Mouse (Mus musculus): ENCODE data around the gene Mc1r. TPM values are rescaled to one million over a fixed set of nuclear protein-coding genes. Genes with fewer than 3 reads are reported as not detected.

Mc1r gene
- not detected in 2 replicates for polyA plus RNA-seq (2015; fragmentation: Nextera tagmentation; extraction: Ambion mirVana)

GRCm38 (mm10) chr8:123406786-123407185 lies at the start of gene Mc1r:
TSS of gene Mc1r (plus strand) at chr8:123407107.
- Histone ChIP-seq H3K9ac (replicated peaks; ENCODE audit: low read depth) (no peak within 1 kb of the TSS), H3K9me3 (ENCODE audit: low read length) (no peaks in the 10 kb centered on the region), H3K27me3 (replicated peaks; ENCODE audit: insufficient read depth, low read length) (peaks cover 22% of the 10 kb centered on the region), H3K4me1 (ENCODE audit: insufficient read depth, low read depth, low read length) (no peaks in the 10 kb centered on the region), H3K27ac (ENCODE audit: low read length) (no peak within 1 kb of the TSS), H3K4me3 (ENCODE audit: low read depth, low read length) (no peak within 1 kb of the TSS), H3K36me3 (ENCODE audit: insufficient read depth, low read length) (0 out of 2 replicates have a peak, but pooled peaks cover 5% of the 10 kb centered on the region), H3K4me2 (replicated peaks; ENCODE audit: low read depth, low read length) (no peak within 1 kb of the TSS)
- peak; percentile 82 for TF ChIP-seq CTCF (IDR thresholded peaks at IDR 0.05)
- TF ChIP-seq EP300 (IDR thresholded peaks at IDR 0.05): no peak
- DNase-seq (ENCODE audit: low spot score) (peak; percentile 62), ATAC-seq (peak; percentile 17; the same call in 1 of the 2 replicates)
- 6% methylated on average over 4 of the region's 4 CpGs for WGBS

GRCm38 (mm10) chr8:123361082-123361739 lies 45.7 kb upstream of the Mc1r start:
- peak; percentile 44 for ATAC-seq
- peak; percentile 97 for TF ChIP-seq CTCF (IDR thresholded peaks at IDR 0.05)
- no peak for TF ChIP-seq EP300 (IDR thresholded peaks at IDR 0.05)
- no peaks in the 10 kb centered on the region for H3K27me3 ChIP-seq (replicated peaks; ENCODE audit: insufficient read depth, low read length)
- H3K4me1 ChIP-seq (ENCODE audit: insufficient read depth, low read depth, low read length): no peaks in the 10 kb centered on the region
- H3K4me3 ChIP-seq (ENCODE audit: low read depth, low read length): no peak overlapping the region
- no peak overlapping the region for H3K4me2 ChIP-seq (replicated peaks; ENCODE audit: low read depth, low read length)
- no peaks in the 10 kb centered on the region for H3K36me3 ChIP-seq (ENCODE audit: insufficient read depth, low read length)
- no peak overlapping the region for H3K27ac ChIP-seq (ENCODE audit: low read length)
- no peak overlapping the region for H3K9ac ChIP-seq (replicated peaks; ENCODE audit: low read depth)
- no peaks in the 10 kb centered on the region for H3K9me3 ChIP-seq (ENCODE audit: low read length)
- DNase-seq (ENCODE audit: low spot score): peak; percentile 74
- 42% methylated on average over 12 of the region's 12 CpGs for WGBS

GRCm38 (mm10) chr8:123373403-123374238 lies 33.3 kb upstream of the Mc1r start, which contains the start of gene Tcf25:
TSS of gene Tcf25 (plus strand) at chr8:123373753.
- H3K4me2 ChIP-seq (replicated peaks; ENCODE audit: low read depth, low read length): peak within 1 kb of the TSS; percentile 89
- peak; percentile 39 for TF ChIP-seq EP300 (IDR thresholded peaks at IDR 0.05)
- peak; percentile 84 for TF ChIP-seq CTCF (IDR thresholded peaks at IDR 0.05)
- peak within 1 kb of the TSS; percentile 90 for H3K4me3 ChIP-seq (ENCODE audit: low read depth, low read length)
- peaks cover 15% of the 10 kb centered on the region; the same call in 1 of the 2 replicates for H3K4me1 ChIP-seq (ENCODE audit: insufficient read depth, low read depth, low read length)
- no peaks in the 10 kb centered on the region for H3K9me3 ChIP-seq (ENCODE audit: low read length)
- no peaks in the 10 kb centered on the region for H3K27me3 ChIP-seq (replicated peaks; ENCODE audit: insufficient read depth, low read length)
- H3K9ac ChIP-seq (replicated peaks; ENCODE audit: low read depth): peak within 1 kb of the TSS; percentile 94
- H3K36me3 ChIP-seq (ENCODE audit: insufficient read depth, low read length): 0 out of 2 replicates have a peak, but pooled peaks cover 3% of the 10 kb centered on the region
- H3K27ac ChIP-seq (ENCODE audit: low read length): peak within 1 kb of the TSS; percentile 98
- peak; percentile 95 for ATAC-seq
- DNase-seq (ENCODE audit: low spot score): peak; percentile 98
- WGBS: under 1% methylated on average over 61 of the region's 75 CpGs

- 3% methylated on average over 19 of the region's 20 CpGs for WGBS
- Histone ChIP-seq H3K9ac (replicated peaks; ENCODE audit: low read depth) (peak overlapping the region; percentile 94), H3K27me3 (replicated peaks; ENCODE audit: insufficient read depth, low read length) (no peaks in the 10 kb centered on the region), H3K9me3 (ENCODE audit: low read length) (no peaks in the 10 kb centered on the region), H3K4me3 (ENCODE audit: low read depth, low read length) (peak overlapping the region; percentile 90), H3K36me3 (ENCODE audit: insufficient read depth, low read length) (0 out of 2 replicates have a peak, but pooled peaks cover 3% of the 10 kb centered on the region), H3K4me1 (ENCODE audit: insufficient read depth, low read depth, low read length) (peaks cover 15% of the 10 kb centered on the region; the same call in 1 of the 2 replicates), H3K27ac (ENCODE audit: low read length) (peak overlapping the region; percentile 98), H3K4me2 (replicated peaks; ENCODE audit: low read depth, low read length) (peak overlapping the region; percentile 89)
- TF ChIP-seq EP300 (IDR thresholded peaks at IDR 0.05): no peak
- no peak for TF ChIP-seq CTCF (IDR thresholded peaks at IDR 0.05)
- ATAC-seq: peak; percentile 86
- DNase-seq (ENCODE audit: low spot score): peak; percentile 96
Measured at GRCm38 (mm10) chr8:123374239-123374578, 32.7 kb upstream of the Mc1r start.

- WGBS: 89% methylated on average over 10 of the region's 10 CpGs
- peaks cover 15% of the 10 kb centered on the region; the same call in 1 of the 2 replicates for H3K4me1 ChIP-seq (ENCODE audit: insufficient read depth, low read depth, low read length)
Measured at GRCm38 (mm10) chr8:123375701-123376100, 31.2 kb upstream of the Mc1r start.

GRCm38 (mm10) chr8:123376106-123376505 lies 30.8 kb upstream of the Mc1r start:
- no peak overlapping the region for H3K9ac ChIP-seq (replicated peaks; ENCODE audit: low read depth)
- H3K27ac ChIP-seq (ENCODE audit: low read length): no peak overlapping the region
- WGBS: 84% methylated on average over 8 of the region's 8 CpGs
- H3K4me1 ChIP-seq (ENCODE audit: insufficient read depth, low read depth, low read length): peaks cover 15% of the 10 kb centered on the region; the same call in 1 of the 2 replicates
- no peaks in the 10 kb centered on the region for H3K9me3 ChIP-seq (ENCODE audit: low read length)
- H3K4me2 ChIP-seq (replicated peaks; ENCODE audit: low read depth, low read length): no peak overlapping the region
- H3K4me3 ChIP-seq (ENCODE audit: low read depth, low read length): no peak overlapping the region
- TF ChIP-seq EP300 (IDR thresholded peaks at IDR 0.05) (no peak), CTCF (IDR thresholded peaks at IDR 0.05) (no peak)
- H3K36me3 ChIP-seq (ENCODE audit: insufficient read depth, low read length): 0 out of 2 replicates have a peak, but pooled peaks cover 3% of the 10 kb centered on the region
- no peak for ATAC-seq
- DNase-seq (ENCODE audit: low spot score): no peak
- no peaks in the 10 kb centered on the region for H3K27me3 ChIP-seq (replicated peaks; ENCODE audit: insufficient read depth, low read length)

More at GRCm38 (mm10) chr8:123375701-123376100, 31.2 kb upstream of the Mc1r start:
- Histone ChIP-seq H3K27ac (ENCODE audit: low read length) (no peak overlapping the region), H3K4me3 (ENCODE audit: low read depth, low read length) (no peak overlapping the region), H3K9ac (replicated peaks; ENCODE audit: low read depth) (no peak overlapping the region), H3K4me2 (replicated peaks; ENCODE audit: low read depth, low read length) (no peak overlapping the region), H3K27me3 (replicated peaks; ENCODE audit: insufficient read depth, low read length) (no peaks in the 10 kb centered on the region), H3K9me3 (ENCODE audit: low read length) (no peaks in the 10 kb centered on the region), H3K36me3 (ENCODE audit: insufficient read depth, low read length) (0 out of 2 replicates have a peak, but pooled peaks cover 3% of the 10 kb centered on the region)
- ATAC-seq (no peak), DNase-seq (ENCODE audit: low spot score) (no peak)
- TF ChIP-seq CTCF (IDR thresholded peaks at IDR 0.05): no peak
- no peak for TF ChIP-seq EP300 (IDR thresholded peaks at IDR 0.05)
